Mouse (Mus musculus): ENCODE measurements around the gene Sept9.

The Sept9 gene

GRCm38 (mm10) chr11:117246981-117247431, 47.5 kb downstream of the Sept9 start:
- no peak for DNase-seq (ENCODE audit: low spot score)

GRCm38 (mm10) chr11:117247541-117247940, 48.1 kb downstream of the Sept9 start:
- no peak for DNase-seq (ENCODE audit: low spot score)

- DNase-seq (ENCODE audit: low spot score): no peak
Observed at GRCm38 (mm10) chr11:117248734-117249248, 49.3 kb downstream of the Sept9 start.

GRCm38 (mm10) chr11:117249282-117249984, 50.0 kb downstream of the Sept9 start:
- no peak for DNase-seq (ENCODE audit: low spot score)

- no peak for DNase-seq (ENCODE audit: low spot score)
Observed at GRCm38 (mm10) chr11:117249985-117250928, 50.8 kb downstream of the Sept9 start.

- no peak for DNase-seq (ENCODE audit: low spot score)
Observed at GRCm38 (mm10) chr11:117251755-117252154, 52.3 kb downstream of the Sept9 start.

GRCm38 (mm10) chr11:117252846-117253245, 53.4 kb downstream of the Sept9 start:
- DNase-seq (ENCODE audit: low spot score): no peak

- no peak for DNase-seq (ENCODE audit: low spot score)
Observed at GRCm38 (mm10) chr11:117254161-117255107, 55.0 kb downstream of the Sept9 start.

GRCm38 (mm10) chr11:117255108-117255489, 55.6 kb downstream of the Sept9 start:
- no peak for DNase-seq (ENCODE audit: low spot score)

- DNase-seq (ENCODE audit: low spot score): no peak
Observed at GRCm38 (mm10) chr11:117256088-117256487, 56.6 kb downstream of the Sept9 start.

GRCm38 (mm10) chr11:117256840-117257239, 57.4 kb downstream of the Sept9 start:
- no peak for DNase-seq (ENCODE audit: low spot score)

- DNase-seq (ENCODE audit: low spot score): no peak
Observed at GRCm38 (mm10) chr11:117257266-117257665, 57.8 kb downstream of the Sept9 start.

GRCm38 (mm10) chr11:117257842-117258241, 58.4 kb downstream of the Sept9 start:
- no peak for DNase-seq (ENCODE audit: low spot score)

GRCm38 (mm10) chr11:117259178-117259960, 59.9 kb downstream of the Sept9 start:
- no peak for DNase-seq (ENCODE audit: low spot score)

GRCm38 (mm10) chr11:117260631-117261030, 61.2 kb downstream of the Sept9 start:
- DNase-seq (ENCODE audit: low spot score): no peak

GRCm38 (mm10) chr11:117263096-117263808, 63.8 kb downstream of the Sept9 start:
- DNase-seq (ENCODE audit: low spot score): peak; percentile 80

- no peak for DNase-seq (ENCODE audit: low spot score)
Observed at GRCm38 (mm10) chr11:117264162-117265021, 64.9 kb downstream of the Sept9 start.

- DNase-seq (ENCODE audit: low spot score): peak; percentile 74
Observed at GRCm38 (mm10) chr11:117265270-117265980, 66.0 kb downstream of the Sept9 start.

Measured in yolk sac, embryonic 10.5 days (tissue).